Mouse (Mus musculus) forebrain, embryonic 14.5 days (tissue): ENCODE measurements around the gene Arhgap24. TPM values are rescaled to one million over a fixed set of nuclear protein-coding genes. Genes with fewer than 3 reads are reported as not detected.
A peak's percentile ranks its signal among the peaks of the same experiment; 100 is the strongest.

Source experiments
- ATAC-seq: fragments of 200-750 bp; cut with Nextera tagmentation; 2 replicates; pipeline ENCODE4 v1.8.0; 2017; ENCODE audit warnings: mild to moderate bottlenecking, moderate library complexity
- DNase-seq: peaks from one replicate; pipeline ENCODE4 v3.0.0-alpha.2; 2015; ENCODE audit warnings: low spot score
- H3K27ac ChIP-seq: fragments of 300-500 bp; sonication (generic); 2 replicates; pipeline ENCODE4 v1.5.1; 2014; ENCODE audit warnings: low read depth, mild to moderate bottlenecking, control low read depth, low read length, moderate library complexity
- H3K27me3 ChIP-seq: fragments of 300-500 bp; sonication (generic); replicated peaks from 2 replicates; pipeline ENCODE4 v1.6.1; 2014; ENCODE audit warnings: low read length, control low read depth, mixed read lengths; ENCODE audit not compliant: control insufficient read depth, insufficient read depth
- H3K36me3 ChIP-seq: fragments of 300-500 bp; sonication (generic); 2 replicates; pipeline ENCODE4 v1.6.1; 2014; ENCODE audit warnings: low read length, control low read depth; ENCODE audit not compliant: control insufficient read depth, insufficient read depth
- H3K4me1 ChIP-seq: fragments of 300-500 bp; sonication (generic); 2 replicates; pipeline ENCODE4 v1.6.1; 2014; ENCODE audit warnings: antibody characterized with exemption, low read length, control low read depth; ENCODE audit not compliant: control insufficient read depth, insufficient read depth
- H3K4me2 ChIP-seq: fragments of 300-500 bp; sonication (generic); 2 replicates; pipeline ENCODE4 v1.6.1; 2014; ENCODE audit warnings: mild to moderate bottlenecking, control low read depth, low read length
- H3K4me3 ChIP-seq: fragments of 300-500 bp; sonication (generic); 2 replicates; pipeline ENCODE4 v1.5.1; 2014; ENCODE audit warnings: low read depth, low read length, control low read depth
- H3K9ac ChIP-seq: fragments of 300-500 bp; sonication (generic); 2 replicates; pipeline ENCODE4 v1.6.1; 2014; ENCODE audit warnings: mild to moderate bottlenecking, low read length, control low read depth, moderate library complexity
- H3K9me3 ChIP-seq: fragments of 300-500 bp; sonication (generic); replicated peaks from 2 replicates; pipeline ENCODE4 v1.6.1; 2016; ENCODE audit warnings: low read length, control low read depth, mixed read lengths; ENCODE audit not compliant: control insufficient read depth
- WGBS: fragments of 180-500 bp; shearing (Covaris S2); extraction: QIAGEN DNeasy Blood & Tissue Kit; methylation state at CpG from one replicate; pipeline ENCODE4 v1.1.7; 2014; 5-methylcytosine and 5-hydroxymethylcytosine counted together
- polyA plus RNA-seq: library from polyadenylated mRNA; unstranded; fragments of >200 nt; fragmentation: Nextera tagmentation; extraction: Ambion mirVana; gene quantifications from 2 replicates; pipeline ENCODE4 v1.2.1, GENCODE M21; 2014

Arhgap24 gene
- polyA plus RNA-seq, 1 experiment from 2014 or later: 3.7 TPM

DNA sequence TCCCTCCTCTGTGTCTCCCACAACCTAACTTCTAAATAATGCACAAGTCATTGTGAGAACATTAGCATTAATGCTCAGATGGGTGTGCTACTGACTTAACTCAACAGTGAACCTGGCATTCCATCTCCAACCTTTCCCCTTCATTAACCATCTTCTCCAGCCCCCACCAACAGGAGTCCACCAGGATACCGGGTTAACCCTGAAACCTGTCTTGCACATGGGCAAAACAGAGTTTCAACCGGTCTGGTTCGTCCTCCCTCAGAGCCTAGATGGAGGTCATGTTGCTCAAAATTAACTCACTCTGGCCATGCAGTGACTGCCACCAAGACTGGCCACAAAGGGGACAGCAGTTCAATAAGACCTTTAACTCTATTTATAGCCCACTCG is 285.9 kb downstream of the Arhgap24 start:
- ATAC-seq (no peak), DNase-seq (no peak)
- Histone ChIP-seq H3K4me3 (no peak overlapping the region), H3K36me3 (no peaks in the 10 kb centered on the region), H3K9me3 (no peaks in the 10 kb centered on the region), H3K4me2 (no peak overlapping the region), H3K9ac (no peak overlapping the region), H3K4me1 (no peaks in the 10 kb centered on the region), H3K27me3 (no peaks in the 10 kb centered on the region), H3K27ac (no peak overlapping the region)
- 80% methylated on average over 4 of the region's 4 CpGs for WGBS

DNA sequence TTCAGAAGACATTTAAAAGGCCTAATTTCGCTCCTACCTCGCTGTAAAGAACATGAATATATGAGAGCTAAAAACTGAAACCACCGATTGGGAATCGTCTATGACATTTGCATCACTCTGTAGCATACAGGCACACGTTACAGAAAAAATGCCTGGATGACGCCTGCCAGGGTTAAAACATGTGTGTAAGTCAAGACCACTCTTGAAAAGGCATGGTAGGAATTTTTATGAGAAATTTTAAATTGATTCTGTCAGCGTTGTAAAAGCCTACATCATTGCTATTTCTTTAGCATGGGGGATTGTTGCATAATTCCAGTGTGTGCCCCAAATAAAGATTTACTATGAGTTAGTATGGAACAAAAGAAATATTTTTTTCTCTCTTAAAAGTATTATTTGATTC is 286.6 kb downstream of the Arhgap24 start:
- 81% methylated on average over 7 of the region's 7 CpGs for WGBS

DNA sequence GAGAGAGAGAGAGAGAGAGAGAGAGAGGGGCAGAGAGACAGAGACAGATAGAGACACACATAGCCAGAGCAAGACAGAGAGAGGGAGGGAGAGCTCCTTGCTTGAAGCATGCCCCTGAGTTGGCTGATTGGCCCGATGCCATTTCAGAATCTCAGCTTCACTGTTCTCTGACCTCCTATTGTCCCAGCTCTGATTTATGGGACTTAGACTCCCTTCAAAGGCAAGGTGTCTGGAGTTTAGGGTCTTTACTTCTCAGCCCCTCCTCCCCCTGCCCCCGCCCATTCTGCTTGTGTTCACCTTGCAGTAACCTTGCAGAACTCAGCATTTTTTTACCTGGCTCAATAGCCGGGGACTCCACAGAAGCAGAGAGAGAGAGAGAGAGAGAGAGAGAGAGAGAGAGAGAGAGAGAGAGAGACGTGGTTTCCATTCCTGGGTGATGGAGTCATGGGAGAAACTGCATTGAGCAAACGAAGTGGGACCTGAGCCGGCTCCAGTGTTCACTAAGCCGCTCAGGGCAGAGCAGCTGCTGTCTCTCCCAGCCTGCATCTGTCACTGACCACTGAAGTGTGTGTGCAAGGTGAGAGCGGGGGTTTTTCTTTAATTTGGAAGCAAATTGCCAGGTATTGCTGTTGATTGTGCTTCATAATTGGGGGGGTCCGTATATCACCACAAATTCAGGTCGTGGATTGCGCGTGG is 287.3 kb downstream of the Arhgap24 start:
- no peak overlapping the region for H3K4me2 ChIP-seq
- no peak overlapping the region for H3K4me3 ChIP-seq
- peak; percentile 29 for DNase-seq
- H3K27ac ChIP-seq: no peak overlapping the region
- no peaks in the 10 kb centered on the region for H3K36me3 ChIP-seq
- H3K9ac ChIP-seq: no peak overlapping the region
- no peaks in the 10 kb centered on the region for H3K27me3 ChIP-seq
- WGBS: 51% methylated on average over 12 of the region's 12 CpGs
- H3K9me3 ChIP-seq: no peaks in the 10 kb centered on the region
- ATAC-seq: no peak
- no peaks in the 10 kb centered on the region for H3K4me1 ChIP-seq

More for the DNA sequence above, 286.6 kb downstream of the Arhgap24 start:
- no peak overlapping the region for H3K4me2 ChIP-seq
- H3K4me3 ChIP-seq: no peak overlapping the region
- H3K36me3 ChIP-seq: no peaks in the 10 kb centered on the region
- ATAC-seq (no peak), DNase-seq (no peak)
- no peaks in the 10 kb centered on the region for H3K4me1 ChIP-seq
- H3K9me3 ChIP-seq: no peaks in the 10 kb centered on the region
- no peak overlapping the region for H3K9ac ChIP-seq
- no peaks in the 10 kb centered on the region for H3K27me3 ChIP-seq
- no peak overlapping the region for H3K27ac ChIP-seq

DNA sequence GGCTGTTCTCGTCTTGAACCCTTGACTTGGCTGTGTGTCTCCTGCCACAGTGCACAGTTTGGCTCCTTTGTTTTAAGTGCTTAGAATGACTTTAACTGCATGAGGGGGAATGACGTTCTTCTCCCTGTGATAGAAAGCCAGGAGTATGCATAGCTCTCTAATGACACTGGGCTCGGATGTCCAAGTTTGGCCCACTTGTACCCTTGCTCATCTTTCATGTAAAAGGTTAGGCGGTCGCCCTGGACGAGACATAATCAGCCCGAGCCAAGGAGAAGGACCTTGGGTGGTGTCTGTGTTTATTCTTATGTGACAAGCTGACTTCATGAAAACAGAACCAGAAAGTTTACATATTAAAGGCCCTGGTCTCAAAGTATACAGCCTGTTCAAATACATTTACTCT is 289.4 kb downstream of the Arhgap24 start:
- no peak overlapping the region for H3K27ac ChIP-seq
- H3K36me3 ChIP-seq: no peaks in the 10 kb centered on the region
- DNase-seq (no peak), ATAC-seq (no peak)
- no peaks in the 10 kb centered on the region for H3K4me1 ChIP-seq
- no peaks in the 10 kb centered on the region for H3K9me3 ChIP-seq
- H3K9ac ChIP-seq: no peak overlapping the region
- WGBS: 81% methylated on average over 7 of the region's 7 CpGs
- H3K4me3 ChIP-seq: no peak overlapping the region
- no peaks in the 10 kb centered on the region for H3K27me3 ChIP-seq
- H3K4me2 ChIP-seq: no peak overlapping the region

DNA sequence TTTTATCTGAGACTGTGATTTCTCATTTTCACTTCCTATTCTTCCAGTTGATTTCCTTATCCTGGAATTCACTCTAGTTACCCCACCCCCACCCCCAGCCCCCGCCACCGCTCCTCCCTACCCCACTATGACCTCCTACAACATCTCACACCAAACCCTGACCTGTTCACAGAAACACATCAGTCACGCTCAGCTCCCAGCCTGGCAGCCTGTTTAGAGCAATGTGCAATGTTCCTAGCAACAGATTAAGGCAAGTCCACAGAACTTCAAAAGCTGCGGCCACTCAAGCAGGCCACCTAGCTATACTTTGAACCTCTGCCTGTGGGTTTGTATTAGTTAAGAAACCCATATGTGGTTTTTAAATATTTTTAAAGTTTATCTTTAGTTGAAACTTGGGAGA is 293.3 kb downstream of the Arhgap24 start:
- ATAC-seq (no peak), DNase-seq (no peak)
- Histone ChIP-seq H3K9ac (no peak overlapping the region), H3K27me3 (no peaks in the 10 kb centered on the region), H3K4me2 (no peak overlapping the region), H3K36me3 (no peaks in the 10 kb centered on the region), H3K9me3 (no peaks in the 10 kb centered on the region), H3K27ac (no peak overlapping the region), H3K4me1 (no peaks in the 10 kb centered on the region), H3K4me3 (no peak overlapping the region)
- 82% methylated on average over 4 of the region's 4 CpGs for WGBS

DNA sequence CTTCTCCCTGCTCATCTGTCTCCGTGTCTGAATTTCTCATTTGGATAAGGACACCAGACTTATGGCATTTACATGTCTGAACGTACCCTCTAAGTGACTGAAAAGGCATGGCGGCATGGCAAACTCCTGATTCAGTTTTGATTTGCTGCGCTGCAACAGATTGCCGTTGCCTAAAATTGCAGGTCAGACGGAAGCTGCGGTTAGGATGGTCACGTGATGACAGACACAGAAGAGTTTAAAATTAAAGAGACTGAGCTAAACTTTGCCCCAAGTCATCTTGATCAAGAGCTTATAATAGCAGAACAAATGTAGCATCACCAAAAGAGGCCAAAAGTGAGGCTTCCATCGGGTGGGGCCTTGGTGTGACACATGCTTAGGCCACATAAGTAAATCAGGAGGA is 296.1 kb downstream of the Arhgap24 start:
- no peak overlapping the region for H3K4me3 ChIP-seq
- ATAC-seq (no peak), DNase-seq (no peak)
- H3K4me1 ChIP-seq: no peaks in the 10 kb centered on the region
- H3K9me3 ChIP-seq: no peaks in the 10 kb centered on the region
- WGBS: 96% methylated on average over 9 of the region's 9 CpGs
- H3K9ac ChIP-seq: no peak overlapping the region
- no peaks in the 10 kb centered on the region for H3K27me3 ChIP-seq
- no peaks in the 10 kb centered on the region for H3K36me3 ChIP-seq
- no peak overlapping the region for H3K27ac ChIP-seq
- H3K4me2 ChIP-seq: no peak overlapping the region

DNA sequence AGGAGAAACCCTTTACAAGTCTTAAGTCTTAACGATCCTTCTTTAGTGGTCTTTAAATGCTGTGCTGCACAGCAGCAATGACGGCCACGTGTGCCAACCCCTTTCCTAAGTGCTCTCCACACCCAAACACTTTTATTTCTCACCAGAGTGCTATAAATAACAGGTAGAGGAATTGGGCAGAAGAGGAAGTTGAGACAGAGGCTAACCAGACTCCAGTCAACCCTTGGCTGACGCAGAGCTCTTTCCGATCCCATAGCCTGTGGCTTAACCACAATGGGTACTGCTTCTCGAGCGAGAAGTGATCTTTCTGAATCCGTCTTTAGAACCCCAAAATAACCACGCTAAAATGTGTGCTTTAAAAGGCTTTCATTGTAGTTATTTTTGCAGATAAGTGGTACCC is 296.7 kb downstream of the Arhgap24 start:
- Histone ChIP-seq H3K27ac (no peak overlapping the region), H3K9ac (no peak overlapping the region)

DNA sequence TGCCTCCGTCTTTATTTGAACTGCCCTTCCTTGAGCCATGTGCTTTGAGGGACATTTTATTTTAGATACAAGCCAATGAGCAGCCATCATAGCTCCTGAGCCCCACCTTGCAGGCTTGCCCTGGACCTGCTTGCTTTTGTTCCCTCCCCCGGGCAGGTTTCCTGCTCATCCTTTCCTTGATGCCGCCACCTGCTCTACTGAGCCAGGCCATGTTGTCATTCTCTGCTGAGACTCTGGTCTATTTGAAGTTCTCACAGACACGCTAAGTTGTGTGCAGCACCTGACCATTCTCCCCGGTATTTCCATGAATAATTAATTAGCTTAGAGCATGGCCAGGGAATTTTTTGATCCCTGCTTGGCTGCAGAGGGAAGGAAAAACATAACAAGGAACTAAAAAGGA is 297.1 kb downstream of the Arhgap24 start:
- H3K27ac ChIP-seq: no peak overlapping the region
- H3K9me3 ChIP-seq: no peaks in the 10 kb centered on the region
- H3K36me3 ChIP-seq: no peaks in the 10 kb centered on the region
- DNase-seq (no peak), ATAC-seq (peak; percentile 23; the same call in 1 of the 2 replicates)
- no peak overlapping the region for H3K9ac ChIP-seq
- no peak overlapping the region for H3K4me3 ChIP-seq
- WGBS: 52% methylated on average over 5 of the region's 5 CpGs
- H3K4me1 ChIP-seq: no peaks in the 10 kb centered on the region
- H3K4me2 ChIP-seq: no peak overlapping the region
- H3K27me3 ChIP-seq: no peaks in the 10 kb centered on the region

More for the DNA sequence above, 296.7 kb downstream of the Arhgap24 start:
- DNase-seq (no peak), ATAC-seq (no peak)
- Histone ChIP-seq H3K4me1 (no peaks in the 10 kb centered on the region), H3K4me3 (no peak overlapping the region), H3K9me3 (no peaks in the 10 kb centered on the region), H3K4me2 (no peak overlapping the region), H3K27me3 (no peaks in the 10 kb centered on the region), H3K36me3 (no peaks in the 10 kb centered on the region)
- 74% methylated on average over 9 of the region's 9 CpGs for WGBS

DNA sequence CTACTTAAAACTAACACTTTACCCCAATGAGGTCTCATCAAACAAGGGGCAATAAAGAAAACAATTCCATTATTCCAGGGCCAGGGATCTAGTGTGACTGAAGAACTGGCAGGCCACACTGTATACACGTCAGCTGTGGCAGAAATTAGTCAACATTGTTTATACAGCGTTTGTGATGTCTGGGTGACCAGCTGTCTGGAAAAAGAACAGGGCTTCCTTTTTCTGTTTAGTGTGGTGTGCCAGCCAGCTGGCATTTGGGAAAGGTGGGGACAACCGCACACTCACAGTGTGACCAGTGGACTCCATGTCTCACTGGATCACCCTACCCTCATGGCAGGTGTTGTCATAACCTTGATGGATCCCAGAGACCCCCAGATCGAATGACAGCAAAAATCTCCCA is 302.4 kb downstream of the Arhgap24 start:
- no peaks in the 10 kb centered on the region for H3K36me3 ChIP-seq
- no peaks in the 10 kb centered on the region for H3K27me3 ChIP-seq
- H3K4me2 ChIP-seq: no peak overlapping the region
- peak; percentile 16 for DNase-seq
- H3K4me3 ChIP-seq: no peak overlapping the region
- ATAC-seq: no peak
- no peak overlapping the region for H3K9ac ChIP-seq
- no peaks in the 10 kb centered on the region for H3K4me1 ChIP-seq
- 73% methylated on average over 4 of the region's 4 CpGs for WGBS
- no peak overlapping the region for H3K27ac ChIP-seq
- no peaks in the 10 kb centered on the region for H3K9me3 ChIP-seq
